Mouse (Mus musculus) cerebellum, adult 9-11 months (tissue): ENCODE results near the gene Faf2.

Source experiments
- DNase-seq: peaks from one replicate; pipeline ENCODE4 v3.0.0; 2022

Gene Faf2

GRCm38 (mm10) chr13:54681291-54681690 lies 59.7 kb downstream of the Faf2 start:
- DNase-seq, result no peak

- peak; percentile 38 for DNase-seq
These were observed 61.7 kb downstream of the Faf2 start for GRCm38 (mm10) chr13:54683301-54683700.

GRCm38 (mm10) chr13:54684140-54684896 lies 62.7 kb downstream of the Faf2 start:
- peak; percentile 55 for DNase-seq

- peak; percentile 64 for DNase-seq
These were observed 63.6 kb downstream of the Faf2 start for GRCm38 (mm10) chr13:54685174-54685573.

GRCm38 (mm10) chr13:54686139-54687053 lies 64.8 kb downstream of the Faf2 start:
- DNase-seq, result peak; percentile 62

- no peak for DNase-seq
These were observed 65.5 kb downstream of the Faf2 start for GRCm38 (mm10) chr13:54687096-54687495.

GRCm38 (mm10) chr13:54687575-54688424 lies 66.2 kb downstream of the Faf2 start:
- DNase-seq, result peak; percentile 98

- peak; percentile 58 for DNase-seq
These were observed 68.7 kb downstream of the Faf2 start for GRCm38 (mm10) chr13:54690151-54690740.

GRCm38 (mm10) chr13:54691737-54692136 lies 70.2 kb downstream of the Faf2 start:
- peak; percentile 42 for DNase-seq

GRCm38 (mm10) chr13:54692711-54693557 lies 71.3 kb downstream of the Faf2 start:
- DNase-seq, result no peak

- DNase-seq, result peak; percentile 100
These were observed 72.2 kb downstream of the Faf2 start, which contains the start of gene Rnf44 for GRCm38 (mm10) chr13:54693558-54694347. Gene Rnf44, minus strand, starts transcription at chr13:54693907.

GRCm38 (mm10) chr13:54694348-54695060 lies 72.9 kb downstream of the Faf2 start:
- peak; percentile 94 for DNase-seq

GRCm38 (mm10) chr13:54695479-54696230 lies 74.1 kb downstream of the Faf2 start:
- DNase-seq, result peak; percentile 55

- no peak for DNase-seq
These were observed 79.7 kb downstream of the Faf2 start, which contains the start of gene Cdhr2 for GRCm38 (mm10) chr13:54701243-54701642. Gene Cdhr2, plus strand, starts transcription at chr13:54701461.

GRCm38 (mm10) chr13:54702507-54702906 lies 80.9 kb downstream of the Faf2 start:
- DNase-seq, result no peak

- DNase-seq, result no peak
These were observed 83.3 kb downstream of the Faf2 start for GRCm38 (mm10) chr13:54704890-54705289.

GRCm38 (mm10) chr13:54710866-54711265 lies 89.3 kb downstream of the Faf2 start:
- no peak for DNase-seq
